Mouse (Mus musculus): ENCODE results near the gene Ubr7.
A peak's percentile ranks its signal among the peaks of the same experiment; 100 is the strongest.

Ubr7 gene

DNA sequence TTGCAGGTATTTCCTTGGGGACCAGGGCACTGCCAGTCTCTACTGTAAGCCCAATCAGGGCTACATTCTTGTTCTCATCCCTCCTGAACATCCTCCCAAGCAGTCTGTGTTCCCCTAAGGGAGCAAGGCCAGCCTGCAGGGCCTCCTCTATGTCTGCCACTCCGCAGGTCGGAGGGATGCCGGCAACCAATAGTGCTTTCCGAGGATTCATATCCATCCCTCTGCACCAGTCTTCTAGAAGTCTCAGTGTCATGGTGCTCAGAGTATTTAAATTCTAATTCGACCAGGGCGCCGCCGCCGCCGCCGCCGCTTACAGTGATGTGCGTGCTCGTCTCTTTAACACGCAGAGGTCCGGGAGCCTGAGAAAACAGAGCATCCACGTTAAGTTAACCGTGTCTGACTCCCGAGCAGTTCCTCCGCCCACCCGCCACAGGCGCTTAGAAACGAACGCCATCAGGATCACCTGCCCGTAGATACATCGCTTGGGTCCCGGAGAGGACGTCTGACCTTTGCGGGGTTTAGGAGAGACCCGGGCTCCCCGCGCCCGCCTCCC, 14.7 kb upstream of the Ubr7 start:
- DNase-seq (ENCODE audit: low read depth, low spot score): no peak

DNA sequence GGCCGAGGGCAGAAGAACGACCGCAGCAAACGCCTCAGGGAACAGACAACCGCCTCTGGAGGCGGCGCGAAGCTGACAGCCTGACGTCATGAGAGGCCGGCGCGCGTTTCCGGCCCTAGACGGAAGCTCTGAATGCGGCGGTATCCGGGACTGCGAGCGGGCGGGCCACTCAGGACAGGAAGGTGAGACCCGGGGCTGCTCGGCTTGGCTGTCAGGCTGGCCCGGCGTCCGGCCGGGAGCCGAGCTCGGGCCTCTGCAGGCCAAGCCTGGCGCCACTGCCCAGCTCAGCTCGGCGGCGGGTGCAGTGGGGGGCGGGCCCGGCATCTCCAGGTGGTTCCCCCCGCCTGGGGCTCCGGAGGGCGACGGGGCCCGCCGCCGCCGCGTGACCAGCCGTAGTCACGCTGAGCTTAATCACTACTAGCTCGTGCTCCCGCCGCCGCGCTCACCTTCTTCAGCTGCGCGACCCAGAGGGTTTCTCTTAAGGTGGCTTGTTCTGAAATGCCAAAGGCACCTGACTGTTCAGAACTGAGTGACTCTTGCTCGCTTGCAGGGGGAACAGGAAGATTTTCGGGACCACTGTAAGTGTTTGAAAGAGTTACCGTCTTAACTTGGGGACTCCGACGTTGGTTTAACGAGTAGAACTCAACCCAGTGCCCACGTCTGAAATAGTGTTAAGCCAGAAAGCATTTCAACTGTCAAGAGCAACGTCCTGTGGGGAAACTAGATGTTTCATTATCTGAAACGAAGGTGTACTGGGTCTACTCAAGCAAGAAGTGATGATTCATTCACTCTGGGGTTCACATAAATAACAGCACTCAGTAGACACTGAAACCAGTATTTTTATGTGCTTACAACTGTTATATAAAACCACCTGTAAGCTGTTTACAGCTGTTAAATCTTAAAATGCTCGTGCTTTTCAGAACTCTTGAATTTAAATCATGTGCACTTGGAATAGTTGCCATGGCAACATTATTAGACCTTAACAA, 13.9 kb upstream of the Ubr7 start, which contains the start of the genes Moap1 and Tmem251:
Gene Moap1 (minus strand): TSS at position 73 of the 986 bp plus-strand sequence.
Gene Tmem251 (plus strand): TSS at position 174 of the 986 bp plus-strand sequence.
- DNase-seq (ENCODE audit: low read depth, low spot score): peak; percentile 94

DNA sequence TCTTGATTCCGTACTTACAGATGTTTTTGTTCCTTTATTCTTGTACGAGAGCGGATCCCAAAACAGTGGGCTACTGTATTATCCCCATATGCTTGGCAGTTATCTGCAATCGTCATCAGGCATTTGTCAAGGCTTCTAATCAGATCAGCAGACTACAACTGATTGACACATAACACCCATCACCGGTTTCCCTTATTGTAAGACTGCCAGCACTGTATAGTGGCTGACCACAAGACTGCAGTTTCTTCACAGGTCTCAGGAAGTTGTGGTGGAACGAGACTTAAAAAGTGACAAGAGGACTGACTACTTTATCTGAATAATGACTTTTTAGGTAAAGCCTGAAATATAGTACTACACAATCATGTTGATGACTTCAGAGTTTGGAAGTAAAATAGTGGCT, 12.9 kb upstream of the Ubr7 start:
- peak; percentile 88 for DNase-seq (ENCODE audit: low read depth, low spot score)

DNA sequence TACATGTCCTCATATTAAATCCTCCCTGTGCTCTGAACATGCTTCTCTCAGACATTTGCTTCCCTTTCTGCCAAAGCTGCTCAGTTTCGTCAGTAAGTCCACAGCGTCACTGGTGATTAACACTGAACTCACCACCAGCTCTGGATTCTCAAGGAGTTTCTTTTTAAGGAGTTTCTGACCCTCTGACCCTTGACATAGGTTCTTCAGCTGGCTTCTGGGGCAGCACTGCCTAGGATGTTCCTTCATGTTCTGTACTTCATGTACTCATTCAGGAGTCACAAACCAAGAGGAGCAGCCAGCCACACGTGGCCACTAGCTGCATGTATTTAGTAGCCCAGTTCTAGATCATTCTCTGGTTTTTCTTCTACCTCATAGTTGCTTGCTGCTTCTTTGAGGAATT, 9.5 kb upstream of the Ubr7 start:
- DNase-seq (ENCODE audit: low read depth, low spot score): no peak

DNA sequence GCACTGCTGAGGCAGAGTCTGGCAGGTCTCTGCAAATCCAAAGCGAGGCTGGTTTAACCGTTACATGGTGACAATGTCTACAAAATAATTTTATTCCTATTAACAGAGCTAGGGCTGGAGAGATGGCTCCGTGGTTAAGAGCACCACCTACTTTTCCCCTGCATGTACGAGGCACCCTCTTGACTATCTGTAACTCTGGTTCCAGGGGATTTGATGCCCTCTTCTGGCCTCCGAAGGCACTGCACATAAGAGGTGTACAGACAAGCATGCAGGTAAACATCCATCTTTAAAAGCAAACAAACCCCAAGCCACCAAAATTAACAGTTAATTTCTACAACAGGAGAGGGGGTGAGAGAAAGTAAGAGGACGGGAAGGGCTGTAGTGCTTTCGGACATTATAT, 1.5 kb upstream of the Ubr7 start:
- peak; percentile 69 for DNase-seq (ENCODE audit: low read depth, low spot score)

DNA sequence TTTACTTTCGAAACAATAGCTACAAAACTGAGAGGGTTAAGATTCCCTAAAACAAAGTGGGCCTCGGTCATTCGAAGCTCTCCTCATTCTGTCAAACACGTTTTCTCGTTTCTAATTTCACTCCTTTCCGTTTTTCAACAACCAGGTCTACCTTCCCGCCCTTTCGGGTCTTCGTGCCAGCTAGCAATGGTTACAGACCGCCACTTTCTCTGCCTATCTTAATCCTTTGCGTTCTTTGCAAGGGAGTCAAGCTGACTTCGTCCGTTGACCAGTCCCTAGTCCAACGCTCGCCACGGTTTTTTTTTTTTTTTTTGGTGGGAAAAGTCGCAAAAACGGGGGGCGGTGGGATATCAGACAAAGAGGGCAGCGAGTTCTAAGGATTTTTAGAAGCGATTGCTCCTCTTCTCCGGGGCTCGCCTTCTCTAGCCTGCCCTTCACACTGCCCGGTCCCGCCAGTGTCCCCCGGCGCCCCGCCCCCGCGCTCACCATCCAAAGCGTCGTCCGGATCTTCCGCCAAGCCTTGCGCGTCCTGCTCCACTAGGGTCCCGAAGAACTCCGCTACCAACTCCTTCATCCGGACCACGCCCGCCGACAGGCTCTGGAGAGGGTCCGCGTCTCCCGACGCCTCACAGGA, 595 bp upstream of the Ubr7 start:
- no peak for DNase-seq (ENCODE audit: low read depth, low spot score)

DNA sequence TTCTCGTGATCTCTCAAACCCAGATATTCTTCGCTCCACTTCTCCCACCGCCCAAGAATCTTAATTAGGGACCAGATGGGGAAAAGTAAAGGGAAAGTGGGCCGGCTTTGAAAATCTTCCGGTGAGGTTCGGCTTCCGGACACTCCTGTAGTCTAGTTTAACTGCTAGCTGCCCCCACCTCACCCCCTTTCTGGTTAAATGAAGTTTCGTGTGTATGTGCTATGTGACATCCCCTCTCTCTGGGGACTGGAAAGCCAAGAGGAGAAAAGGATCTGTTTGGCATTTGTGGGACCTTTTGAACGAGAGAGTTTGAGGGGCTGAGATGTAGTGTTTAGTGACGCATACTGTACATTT, 613 bp downstream of the Ubr7 start, which contains the start of gene Gm20604:
Gene Gm20604 (minus strand): TSS at position 270 of the 354 bp plus-strand sequence.
- no peak for DNase-seq (ENCODE audit: low read depth, low spot score)

DNA sequence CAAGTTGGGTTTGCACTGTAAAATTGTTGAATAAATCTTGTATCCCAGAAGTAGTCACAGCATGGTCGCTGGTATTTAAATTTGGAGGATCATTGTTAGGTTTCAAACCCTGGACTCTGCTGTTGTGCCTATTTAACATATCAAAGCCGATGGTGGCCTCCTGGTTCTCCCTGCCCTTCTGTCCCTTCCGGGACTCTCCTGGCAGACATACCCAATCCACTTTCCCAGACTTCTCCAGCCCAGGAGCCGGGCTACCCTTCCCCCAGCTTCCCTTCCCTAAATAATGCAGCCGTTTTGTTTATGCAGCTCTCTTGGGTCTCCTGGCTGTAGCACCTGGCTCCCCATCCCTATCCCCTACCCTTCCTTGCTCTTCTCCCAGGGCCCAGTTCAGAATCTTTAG, 1.2 kb downstream of the Ubr7 start:
- DNase-seq (ENCODE audit: low read depth, low spot score): no peak

DNA sequence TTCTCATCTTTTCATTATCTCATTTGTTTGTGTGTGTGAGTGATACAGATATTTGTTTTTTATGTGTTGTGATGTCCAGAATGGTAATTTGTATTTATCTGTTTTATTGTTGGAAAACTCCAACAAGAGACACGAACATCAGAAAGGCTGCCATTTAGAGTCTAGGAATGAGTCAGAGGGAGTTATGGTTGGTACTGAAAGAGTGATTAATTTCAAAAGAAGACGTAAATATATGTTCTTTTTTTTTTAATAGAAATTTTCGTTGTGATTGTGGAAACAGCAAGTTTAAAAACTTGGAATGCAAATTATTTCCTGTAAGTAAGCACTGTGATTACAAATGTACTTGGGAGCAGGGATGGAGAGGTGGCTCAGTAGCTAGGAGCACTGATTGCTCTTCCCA, 3.9 kb downstream of the Ubr7 start:
- DNase-seq (ENCODE audit: low read depth, low spot score): no peak

DNA sequence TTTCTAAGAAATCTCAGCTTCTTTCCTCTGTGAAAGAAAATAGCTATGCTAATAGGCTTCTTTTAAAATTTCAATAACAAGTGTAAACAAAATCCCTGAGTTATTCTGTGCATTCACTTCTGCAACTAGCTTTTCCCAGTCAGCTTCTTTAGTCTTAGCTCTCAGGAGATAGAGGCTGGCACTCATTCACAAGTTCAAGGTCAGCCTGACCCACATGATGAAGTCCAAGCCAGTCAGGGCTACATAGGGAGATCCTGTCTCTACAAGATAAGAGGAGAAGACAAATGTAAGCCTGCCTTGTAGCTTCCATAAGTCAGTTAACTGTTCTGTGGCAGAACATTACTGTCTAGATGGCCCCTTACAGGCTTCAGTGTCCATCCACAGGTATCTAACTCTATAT, 5.9 kb downstream of the Ubr7 start:
- DNase-seq (ENCODE audit: low read depth, low spot score): no peak

DNA sequence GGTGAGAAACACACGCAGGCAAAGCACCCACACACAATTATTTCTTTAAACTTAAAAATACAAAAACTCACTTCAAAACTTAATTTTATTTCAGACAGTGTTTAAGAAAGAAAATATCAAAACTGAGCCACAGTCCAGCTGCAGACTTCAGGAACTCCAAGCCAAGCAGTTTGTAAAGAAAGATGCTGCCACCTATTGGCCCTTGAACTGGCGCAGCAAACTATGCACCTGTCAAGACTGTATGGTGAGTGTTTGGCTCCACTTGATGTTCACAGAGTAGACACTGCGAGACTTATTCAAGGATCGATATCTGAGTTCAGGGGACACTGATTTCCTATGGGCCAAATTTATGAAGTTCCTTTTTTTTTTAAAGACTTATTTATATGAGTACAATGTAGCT, 11.2 kb downstream of the Ubr7 start:
- no peak for DNase-seq (ENCODE audit: low read depth, low spot score)

DNA sequence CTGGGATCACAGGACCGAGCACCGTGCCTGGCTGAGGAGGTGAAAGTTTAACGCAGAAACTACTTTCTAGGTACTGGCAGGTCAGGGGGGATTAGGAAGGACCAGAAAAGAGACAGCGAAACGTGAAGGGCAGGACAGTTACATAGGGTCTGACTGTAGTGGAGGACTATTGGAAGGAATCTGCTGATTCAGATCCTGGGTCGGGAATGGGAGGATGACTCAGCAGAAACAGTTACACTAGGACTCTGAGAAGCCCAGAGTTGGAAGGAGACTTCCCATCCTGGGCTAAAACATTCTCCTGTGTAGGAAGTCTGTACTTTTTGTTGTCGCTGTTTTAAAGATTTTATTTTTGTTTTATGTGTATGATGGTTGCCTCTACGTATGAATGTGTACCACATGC, 13.8 kb downstream of the Ubr7 start:
- DNase-seq (ENCODE audit: low read depth, low spot score): no peak

DNA sequence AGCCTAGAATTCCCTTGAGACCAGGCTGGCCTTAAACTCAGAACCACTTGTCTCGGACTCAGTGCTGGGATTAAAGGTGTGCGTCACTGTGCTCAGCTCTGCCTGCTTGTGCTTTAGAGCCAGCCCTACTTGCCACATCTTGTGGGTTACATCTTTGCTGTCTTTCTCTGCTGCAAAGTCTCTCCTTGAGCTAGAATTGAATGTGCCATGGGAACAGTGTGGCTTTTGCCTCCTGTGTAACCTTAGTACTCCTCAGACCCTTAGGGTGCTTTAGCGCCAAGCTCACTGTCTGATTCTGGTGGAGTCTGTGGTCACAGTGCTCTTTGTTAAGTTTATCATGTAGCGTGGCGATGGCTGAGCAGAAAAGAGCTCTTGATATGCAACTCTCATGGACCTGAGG, 14.9 kb downstream of the Ubr7 start:
- no peak for DNase-seq (ENCODE audit: low read depth, low spot score)

DNA sequence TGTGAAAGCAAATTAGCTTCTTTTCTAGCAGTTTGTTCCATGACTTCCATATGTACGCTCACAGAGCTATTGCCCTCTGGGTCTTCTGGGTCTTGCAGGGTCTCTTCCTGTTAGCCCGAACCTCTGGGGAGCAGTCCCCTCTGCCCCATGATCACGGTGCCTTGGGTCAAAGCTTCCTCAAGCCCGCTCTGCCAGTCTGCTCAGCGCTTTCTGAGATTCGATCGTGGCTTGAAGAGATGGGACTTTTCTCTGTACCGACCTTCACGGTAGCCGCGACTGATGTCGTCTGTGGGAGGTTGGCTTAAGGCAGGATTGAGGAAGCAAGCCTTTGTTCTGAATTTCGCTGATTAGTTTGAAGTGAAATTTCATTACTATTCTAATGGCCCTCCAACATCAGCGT, 18.3 kb downstream of the Ubr7 start:
- DNase-seq (ENCODE audit: low read depth, low spot score): no peak

DNA sequence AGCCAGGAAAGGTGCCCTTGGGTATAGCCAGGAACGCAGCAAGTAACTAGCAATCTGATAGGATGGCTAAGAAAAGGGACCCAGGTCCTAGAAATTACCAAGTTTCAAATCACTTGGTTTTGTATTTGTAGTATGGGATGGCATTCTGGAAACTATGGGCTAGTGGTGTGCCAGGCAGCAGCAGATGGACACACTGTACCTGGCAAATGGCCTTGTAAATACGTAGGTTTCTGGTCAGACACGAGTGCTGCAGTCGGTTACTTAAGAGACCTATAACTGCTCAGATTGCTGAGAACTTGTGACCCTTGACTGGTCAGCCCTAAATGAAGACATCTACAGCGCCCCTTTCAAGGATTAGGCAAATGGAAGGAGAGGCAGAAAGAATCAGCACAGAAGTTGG, 20.4 kb downstream of the Ubr7 start:
- no peak for DNase-seq (ENCODE audit: low read depth, low spot score)

DNA sequence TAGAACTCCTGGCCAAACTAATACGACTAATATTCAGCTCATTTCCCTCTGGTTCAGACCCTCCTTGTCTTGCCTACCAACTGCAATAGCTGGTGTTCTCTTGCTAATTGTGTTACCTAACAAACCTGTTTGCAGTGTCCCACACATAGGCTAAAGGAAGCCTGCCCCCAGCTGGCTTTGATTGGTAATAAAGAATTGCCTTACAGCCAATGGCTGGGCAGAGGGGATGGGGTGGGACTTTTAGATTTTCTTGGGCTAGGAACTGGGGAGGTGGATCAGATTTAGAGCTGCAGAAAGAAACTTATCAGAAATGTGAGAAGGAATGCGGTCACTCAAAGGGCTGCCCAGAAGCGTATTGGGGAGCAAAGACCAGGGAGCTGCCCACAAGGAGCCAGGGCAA, 21.7 kb downstream of the Ubr7 start:
- peak; percentile 29 for DNase-seq (ENCODE audit: low read depth, low spot score)

DNA sequence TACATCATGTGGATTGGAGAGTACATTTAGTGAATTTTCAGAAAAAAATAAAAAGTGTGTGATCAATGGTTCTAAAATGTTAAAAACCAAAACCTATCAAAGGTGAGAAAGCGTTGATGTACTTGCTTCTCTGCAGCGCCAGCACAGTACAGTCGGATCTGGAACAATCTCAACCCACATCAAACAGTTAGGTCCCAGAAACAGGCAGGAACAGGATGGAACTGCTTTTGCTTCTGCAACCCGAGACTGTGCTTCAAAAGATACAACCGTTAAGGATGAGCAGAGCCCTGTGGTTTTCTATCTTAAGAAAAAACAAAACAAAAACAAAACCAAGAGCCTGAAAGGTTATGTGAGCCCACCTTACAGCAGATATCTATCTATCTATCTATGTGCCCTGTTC, 25.1 kb downstream of the Ubr7 start:
- DNase-seq (ENCODE audit: low read depth, low spot score): peak; percentile 65

DNA sequence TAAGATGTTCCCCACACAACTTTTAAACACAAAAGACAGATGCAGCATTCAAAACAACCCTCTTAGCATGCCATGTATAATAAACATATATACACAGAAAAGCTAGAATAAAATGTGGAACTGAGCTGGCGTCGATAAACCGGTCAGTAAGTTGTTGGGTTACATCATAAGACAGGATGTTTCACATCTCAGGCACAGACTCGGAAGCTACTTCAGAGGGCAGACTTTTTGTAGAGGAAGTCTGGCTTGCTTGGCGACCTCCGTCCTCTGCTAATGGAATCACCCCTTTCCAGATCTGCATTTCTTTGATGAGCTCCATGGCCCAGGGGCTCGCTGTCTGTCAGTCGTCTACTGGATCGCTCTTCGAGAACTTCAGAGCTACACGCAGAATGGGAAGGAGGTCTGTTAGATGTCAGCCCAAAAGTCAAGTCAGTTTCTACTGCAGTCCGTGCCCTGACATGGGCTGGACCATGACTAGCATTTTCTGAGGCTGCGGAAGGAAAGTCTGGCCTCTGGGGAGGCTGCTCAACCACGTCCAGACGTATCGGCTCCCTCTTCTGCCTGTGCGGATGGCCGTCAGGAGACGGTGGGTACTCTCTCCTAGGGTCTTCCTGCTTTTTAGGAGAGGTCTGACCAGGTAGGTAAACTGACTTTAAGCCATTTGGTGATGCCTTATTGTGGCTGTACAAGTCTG, 27.3 kb downstream of the Ubr7 start:
- no peak for DNase-seq (ENCODE audit: low read depth, low spot score)

DNA sequence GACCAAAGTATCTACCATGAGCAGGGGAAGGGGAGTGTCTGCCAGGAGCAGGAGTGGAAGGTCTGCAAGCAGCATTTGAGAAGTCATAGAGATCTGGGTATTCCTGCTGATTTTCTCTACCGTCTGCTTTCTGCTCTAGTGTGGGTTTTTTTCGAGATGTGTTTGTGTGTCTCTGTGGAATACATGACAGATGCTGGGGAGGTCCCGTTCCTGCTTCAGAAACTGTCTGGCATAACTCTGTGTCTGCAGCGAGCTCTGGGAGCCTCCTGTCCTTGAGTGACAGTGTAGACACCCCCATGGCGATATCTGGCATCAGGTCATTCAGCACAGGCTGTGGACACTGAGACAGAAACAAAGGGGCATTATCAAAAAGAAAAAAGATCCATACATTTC, 27.8 kb downstream of the Ubr7 start:
- DNase-seq (ENCODE audit: low read depth, low spot score): no peak

DNA sequence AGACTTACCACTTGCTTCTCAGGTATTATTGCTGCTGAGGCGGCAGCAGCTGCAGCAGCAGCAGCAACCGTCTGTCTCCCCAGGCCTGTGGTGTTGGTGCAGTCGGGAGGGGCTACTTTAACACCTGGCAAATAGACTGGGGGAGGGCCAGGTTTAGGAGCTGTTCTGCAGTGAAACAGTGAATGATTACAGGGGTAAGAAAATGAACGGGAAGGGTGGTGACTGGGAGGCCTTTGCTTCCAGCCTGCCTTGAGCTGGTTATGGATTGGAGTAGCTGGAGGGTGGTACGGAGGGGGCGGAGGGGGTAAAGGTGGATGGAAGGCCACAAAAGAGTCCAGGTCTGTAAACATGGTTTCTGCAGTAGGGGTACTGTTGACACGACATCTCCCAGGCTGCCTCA, 30.2 kb downstream of the Ubr7 start:
- DNase-seq (ENCODE audit: low read depth, low spot score): no peak

DNA sequence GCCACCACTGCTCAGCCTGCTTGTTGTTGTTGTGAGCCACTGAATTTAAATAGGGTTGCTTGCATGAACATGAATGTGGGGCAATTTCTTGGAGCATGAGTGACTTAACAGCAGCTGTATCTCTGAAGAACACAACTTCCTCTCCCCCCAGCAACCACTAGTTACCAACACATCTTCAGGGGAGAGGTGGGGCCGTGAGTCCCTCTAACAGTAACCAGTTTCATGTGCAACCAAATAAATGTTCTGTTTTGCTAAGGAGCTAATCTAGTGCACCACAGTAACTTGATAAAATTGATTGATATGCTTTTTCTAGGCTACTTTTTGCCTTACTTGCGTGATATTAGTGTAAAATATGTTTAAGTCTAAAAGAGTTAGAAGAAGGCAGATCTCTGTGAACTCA, 41.8 kb downstream of the Ubr7 start:
- no peak for DNase-seq (ENCODE audit: low read depth, low spot score)

DNA sequence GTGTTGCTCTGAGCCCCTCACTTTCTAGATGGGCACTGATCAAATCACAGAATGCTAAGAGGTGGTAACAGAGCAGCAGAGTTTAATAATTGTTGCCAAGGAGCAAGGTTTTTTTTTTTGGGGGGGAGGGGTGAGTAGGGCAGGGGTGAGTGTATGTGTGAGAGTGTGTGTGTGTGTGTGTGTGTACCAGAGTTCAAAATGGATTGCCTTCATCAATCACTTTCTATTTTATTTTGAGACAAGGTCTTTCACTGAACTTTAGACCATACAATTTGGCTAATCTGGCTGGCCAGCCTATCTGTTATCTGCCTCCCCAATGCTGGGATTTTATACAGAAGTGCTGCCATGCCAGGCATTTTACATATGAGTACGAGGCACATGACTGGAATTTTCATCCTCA, 57.1 kb downstream of the Ubr7 start:
- no peak for DNase-seq (ENCODE audit: low read depth, low spot score)
